Mouse (Mus musculus) myocyte (in vitro differentiated cells): ENCODE results near the gene Pih1d1.

Source experiments
- E2F4 ChIP-seq: IDR thresholded peaks from one replicate; pipeline ENCODE4 v1.6.1; 2011; ENCODE audit warnings: mild to moderate bottlenecking, control low read depth, moderate library complexity; ENCODE audit not compliant: insufficient read depth
- MAX ChIP-seq: IDR thresholded peaks from one replicate; pipeline ENCODE4 v1.6.1; 2011; ENCODE audit warnings: low read depth, mild to moderate bottlenecking, control low read depth
- MYOD1 ChIP-seq, 3 experiments: IDR thresholded peaks; one replicate each; pipeline ENCODE4 v1.6.1; 2011; ENCODE audit warnings: control low read depth in 2 of 3, low read depth in 2 of 3, mild to moderate bottlenecking in 2 of 3, moderate library complexity in 1 of 3; ENCODE audit not compliant: insufficient read length in 2 of 3, control insufficient read depth in 1 of 3
- POLR2A ChIP-seq: IDR thresholded peaks from one replicate; pipeline ENCODE4 v1.6.1; 2011; ENCODE audit warnings: low read depth, mild to moderate bottlenecking, control low read depth, moderate library complexity; ENCODE audit not compliant: insufficient read length
- REST ChIP-seq: IDR thresholded peaks from one replicate; pipeline ENCODE4 v1.6.1; 2011; ENCODE audit warnings: mild to moderate bottlenecking, control low read depth, moderate library complexity; ENCODE audit not compliant: insufficient read depth, insufficient read length
- SRF ChIP-seq: IDR thresholded peaks from one replicate; pipeline ENCODE4 v1.6.1; 2011; ENCODE audit warnings: low read depth; ENCODE audit not compliant: control insufficient read depth, insufficient read length
- TCF12 ChIP-seq: IDR thresholded peaks from one replicate; pipeline ENCODE4 v1.6.1; 2011; ENCODE audit warnings: mild to moderate bottlenecking, control low read depth; ENCODE audit not compliant: poor library complexity, insufficient read depth, severe bottlenecking
- TCF3 ChIP-seq: IDR thresholded peaks from one replicate; pipeline ENCODE4 v1.6.1; 2011; ENCODE audit warnings: low read depth, control low read depth; ENCODE audit not compliant: insufficient read length
- USF1 ChIP-seq: IDR thresholded peaks from one replicate; pipeline ENCODE4 v1.6.1; 2011; ENCODE audit warnings: low read depth, mild to moderate bottlenecking, control low read depth, moderate library complexity

DNA sequence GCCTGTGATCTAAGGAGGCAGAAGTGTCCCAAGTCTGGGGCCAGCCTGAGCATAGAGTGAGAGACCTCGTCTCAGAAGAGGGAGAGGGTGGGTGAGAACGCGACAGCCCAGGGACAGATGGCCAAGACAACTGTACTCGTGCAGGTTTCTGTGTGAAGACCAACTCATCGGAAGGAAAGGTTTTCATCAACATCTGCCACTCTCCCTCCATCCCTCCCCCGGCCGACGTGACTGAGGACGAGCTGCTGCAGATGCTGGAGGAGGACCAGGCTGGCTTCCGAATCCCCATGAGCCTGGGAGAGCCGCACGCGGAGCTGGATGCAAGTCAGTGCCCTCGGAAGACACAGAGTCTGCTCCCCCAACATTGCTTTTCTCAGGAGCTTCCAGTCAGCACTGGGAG, 3.4 kb downstream of the Pih1d1 start:
- TF ChIP-seq MYOD1 (IDR thresholded peaks at IDR 0.05; ENCODE audit: control insufficient read depth in 1 of 3, insufficient read length in 2 of 3, low read depth in 2 of 3) (no peak), USF1 (no peak), POLR2A (no peak), E2F4 (no peak), MAX (no peak), TCF12 (no peak), TCF3 (no peak), SRF (no peak), REST (no peak)
